Mouse (Mus musculus): Measurements from ENCODE around the gene Hnrnpa0. TPM values are rescaled to one million over a fixed set of nuclear protein-coding genes. Genes with fewer than 3 reads are reported as not detected.

Gene Hnrnpa0
- total RNA-seq (2023), result 10 to 100 TPM; 72.1 to 78.4 TPM

GRCm38 (mm10) chr13:58128396-58128767 lies at the start of gene Hnrnpa0:
TSS of gene Hnrnpa0 (minus strand) at chr13:58128556.

GRCm38 (mm10) chr13:58157447-58158098 lies 29.2 kb upstream of the Hnrnpa0 start, which contains the start of gene Idnk:
TSS of gene Idnk (plus strand) at chr13:58157649.

GRCm38 (mm10) chr13:58113061-58113900 lies 15.1 kb downstream of the Hnrnpa0 start, which contains the start of gene Klhl3:
TSS of gene Klhl3 (minus strand) at chr13:58113592.

Other genes starting within 250 kb of the Hnrnpa0 start
- gene Spock1, start 220.2 kb downstream of the Hnrnpa0 start, total RNA-seq (2023), result not detected
- under 1 TPM; 0.18 to 0.26 TPM for gene Klhl3, start 15.0 kb downstream of the Hnrnpa0 start, total RNA-seq (2023)
- gene Idnk, start 29.1 kb upstream of the Hnrnpa0 start, total RNA-seq (2023), result 10 to 100 TPM; 26.7 to 39.7 TPM
- gene Ubqln1, start 87.1 kb upstream of the Hnrnpa0 start, total RNA-seq (2023), result 10 to 100 TPM; 44.0 to 46.6 TPM
- gene Gkap1, start 147.1 kb upstream of the Hnrnpa0 start, total RNA-seq (2023), result 1 to 10 TPM; 3.9 to 4.2 TPM
- under 1 TPM in 1 of 2 experiments, not detected in 1; 0.09 TPM for gene Kif27, start 230.6 kb upstream of the Hnrnpa0 start, total RNA-seq (2023)